Mouse (Mus musculus): Measurements from ENCODE around the gene Cyp4a12a.
"Not testable (repeated sequence)": the region's sequence is repeated elsewhere in the genome, so short reads cannot be mapped to it uniquely, and the experiment has no call there.

The Cyp4a12a gene

DNA sequence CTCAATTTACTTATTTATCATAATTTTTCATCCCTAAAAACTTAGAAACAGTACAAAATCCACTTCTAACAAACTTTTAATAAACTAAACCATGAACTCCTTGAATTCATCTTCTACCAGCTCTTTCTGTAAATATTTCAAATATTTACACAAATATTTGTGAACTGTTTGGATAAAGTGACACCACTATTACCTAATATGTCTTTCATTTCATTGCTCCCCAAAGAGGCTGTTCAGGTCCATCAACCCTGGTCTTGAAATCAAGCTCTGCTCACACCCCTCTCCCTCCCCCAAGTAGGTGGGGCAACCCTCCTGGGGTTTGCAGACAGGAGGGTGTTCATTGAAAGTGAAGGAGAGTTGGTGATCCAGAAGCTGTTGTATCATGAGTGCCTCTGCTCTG, at the start of gene Cyp4a12a:
Gene Cyp4a12a (plus strand): TSS at position 301 of the 400 bp plus-strand sequence.
- in situ Hi-C loops (cut with MboI) = not testable (repeated sequence)

DNA sequence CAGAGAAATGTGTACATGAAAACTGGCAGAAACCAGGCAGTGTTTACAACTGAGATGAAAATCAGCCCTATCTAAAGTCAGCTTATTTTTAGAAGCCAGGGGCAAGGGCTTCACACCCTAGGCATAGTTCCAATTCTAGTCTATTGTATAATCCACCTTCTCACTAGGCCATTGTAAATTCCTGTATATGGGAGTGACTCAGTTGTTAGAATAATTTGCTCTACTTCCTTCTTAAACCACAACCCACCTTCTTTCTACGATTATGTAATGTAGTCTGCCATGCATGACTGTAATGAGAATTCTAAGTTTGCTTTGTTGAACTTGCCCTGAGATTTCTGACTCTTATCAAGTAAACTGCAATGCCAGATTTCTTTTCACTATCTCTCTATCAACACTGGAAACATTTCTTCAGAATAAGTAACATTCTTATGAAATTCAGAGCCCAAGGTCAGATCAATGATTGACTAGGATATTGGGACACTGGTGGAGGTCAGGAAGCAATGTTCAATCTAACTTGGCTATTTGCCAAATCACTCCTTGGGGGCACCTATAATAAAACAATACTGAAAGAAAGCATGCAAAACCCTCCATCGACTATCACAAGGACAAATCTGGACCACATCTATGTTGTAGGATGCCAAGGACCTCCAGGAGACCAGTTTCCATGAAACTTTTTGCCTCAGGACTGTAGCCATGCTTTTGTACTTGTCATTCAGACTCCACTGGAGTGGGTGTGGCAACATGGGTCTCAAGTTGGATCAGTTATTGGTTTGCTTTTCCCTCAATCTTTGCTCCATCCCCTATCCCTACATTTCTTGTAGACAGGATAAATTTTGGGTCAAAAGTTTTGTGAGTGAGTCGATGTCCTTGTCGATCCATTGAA, 33.9 kb upstream of the Cyp4a12a start:
- in situ Hi-C loops (cut with MboI) = not testable (repeated sequence)

DNA sequence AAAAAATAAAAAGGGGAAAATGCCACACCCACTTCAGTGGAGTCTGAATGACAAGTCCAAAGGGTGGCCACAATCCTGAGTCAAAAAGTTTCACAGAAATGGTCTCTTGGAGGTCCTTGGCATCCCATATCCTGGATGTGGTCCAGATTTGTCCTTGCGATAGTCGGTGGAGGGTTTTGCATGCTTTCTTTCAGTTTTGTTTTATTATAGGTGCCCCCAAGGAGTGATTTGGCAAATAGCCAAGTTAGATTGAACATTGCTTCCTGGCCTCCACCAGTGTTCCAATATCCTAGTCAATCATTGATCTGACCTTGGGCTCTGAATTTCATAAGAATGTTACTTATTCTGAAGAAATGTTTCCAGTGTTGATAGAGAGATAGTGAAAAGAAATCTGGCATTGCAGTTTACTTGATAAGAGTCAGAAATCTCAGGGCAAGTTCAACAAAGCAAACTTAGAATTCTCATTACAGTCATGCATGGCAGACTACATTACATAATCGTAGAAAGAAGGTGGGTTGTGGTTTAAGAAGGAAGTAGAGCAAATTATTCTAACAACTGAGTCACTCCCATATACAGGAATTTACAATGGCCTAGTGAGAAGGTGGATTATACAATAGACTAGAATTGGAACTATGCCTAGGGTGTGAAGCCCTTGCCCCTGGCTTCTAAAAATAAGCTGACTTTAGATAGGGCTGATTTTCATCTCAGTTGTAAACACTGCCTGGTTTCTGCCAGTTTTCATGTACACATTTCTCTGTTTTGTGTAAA, 20.4 kb upstream of the Cyp4a12a start:
- in situ Hi-C loops (cut with MboI) = not testable (repeated sequence)

DNA sequence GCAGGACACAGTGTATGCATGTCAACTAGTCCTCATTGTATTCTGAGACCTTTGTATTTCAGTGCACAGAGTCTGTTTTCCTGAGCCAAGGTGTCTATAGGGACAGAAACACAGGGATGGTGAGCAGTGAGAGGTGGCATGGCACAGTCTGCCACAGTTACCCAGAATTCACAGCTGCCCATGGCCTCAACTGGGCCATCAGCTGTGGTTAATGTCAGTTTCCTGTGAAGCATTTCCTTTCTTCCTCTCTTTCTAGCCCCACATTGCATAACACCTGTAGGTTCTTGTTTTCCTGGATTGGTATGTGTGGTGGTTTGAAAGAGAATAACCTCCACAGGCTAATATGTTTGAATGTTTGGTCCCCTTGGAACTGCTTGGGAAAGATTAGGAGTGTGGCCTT, 18.5 kb upstream of the Cyp4a12a start:
- in situ Hi-C loops (cut with MboI) = no loop called here

GRCm38 (mm10) chr4:115280779-115281178, 18.1 kb upstream of the Cyp4a12a start:
- in situ Hi-C loops (cut with MboI) = not testable (repeated sequence)

DNA sequence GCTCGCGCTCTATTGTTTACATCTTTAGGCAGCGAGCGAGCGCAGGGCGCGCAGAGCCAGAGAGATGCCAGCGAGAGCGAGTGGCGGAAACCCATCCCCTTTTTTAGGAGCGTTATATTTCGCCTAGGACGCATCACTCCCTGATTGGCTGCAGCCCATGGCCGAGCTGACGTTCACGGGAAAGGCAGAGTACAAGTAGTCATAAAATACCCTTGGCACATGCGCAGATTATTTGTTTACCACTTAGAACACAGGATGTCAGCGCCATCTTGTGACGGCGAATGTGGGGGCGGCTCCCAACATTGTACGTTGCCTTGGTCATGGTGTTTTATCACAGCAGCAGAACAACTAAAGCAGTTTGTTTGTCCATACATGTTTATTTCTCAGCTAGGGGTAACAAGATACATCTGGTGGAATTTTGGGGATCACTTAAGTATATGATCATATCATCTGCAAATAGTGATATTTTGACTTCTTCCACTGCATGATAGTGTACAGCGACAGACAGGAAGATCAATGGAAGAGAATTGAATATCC, 17.5 kb upstream of the Cyp4a12a start:
- in situ Hi-C loops (cut with MboI) = not testable (repeated sequence)

- in situ Hi-C loops (cut with MboI) = not testable (repeated sequence)
Observed at GRCm38 (mm10) chr4:115325722-115326121, 26.9 kb downstream of the Cyp4a12a start.

GRCm38 (mm10) chr4:115365624-115366023, 66.8 kb downstream of the Cyp4a12a start:
- in situ Hi-C loops (cut with MboI) = not testable (repeated sequence)

DNA sequence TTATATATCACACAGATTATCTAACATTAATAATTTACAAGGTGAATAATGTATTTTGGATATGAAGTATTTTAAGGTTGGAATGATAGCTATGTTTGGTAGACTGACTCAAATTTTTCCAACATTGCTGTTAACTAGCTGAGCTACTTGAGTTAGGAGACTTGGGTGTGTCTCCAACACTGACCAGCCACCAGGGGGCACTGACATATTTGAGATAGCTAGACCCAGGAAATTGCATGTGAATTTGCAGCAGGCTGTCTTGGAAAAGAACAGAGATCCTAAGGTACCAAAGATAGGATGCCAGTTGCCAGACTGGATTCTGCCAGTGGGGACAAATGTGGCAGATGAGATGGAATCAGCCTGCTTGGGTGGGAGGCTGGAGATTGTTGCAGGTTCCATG, 69.2 kb downstream of the Cyp4a12a start:
- in situ Hi-C loops (cut with MboI) = not testable (repeated sequence)
